ENCODE assay signal across 16 mouse cellular contexts in genomic region chr7:28902180-28902579, GRCm38 (mm10). TPM values are rescaled to one million over a fixed set of nuclear protein-coding genes. Genes with fewer than 3 reads are reported as not detected.
DNase-seq lines count a peak whose midpoint lies in the region; ATAC-seq and TF ChIP-seq lines count a peak whose summit lies in the region.
"Had no signal": no experiment of that assay in that cellular context is flagged by ENCODE, and none has a peak within 500 bp of the region (broad histone marks: within the 10 kb centered on the region; RNA-seq: fewer than 3 reads in every experiment).

No protein-coding gene starts in this region.

- no peak overlapping the region for H3K4me3 ChIP-seq in heart, embryonic 14.5 days (ENCODE audit: control insufficient read depth in 1 of 2, insufficient read depth in 1 of 2, low read depth in 1 of 2, low read length in 2 of 2)
- no peak overlapping the region for H3K4me3 ChIP-seq in testis, adult 2 months (ENCODE audit: control insufficient read depth, low read depth, low read length)
- H3K4me3 ChIP-seq: forebrain, embryonic 15.5 days; midbrain, embryonic 13.5 days had no signal

- peak; percentile 63 for DNase-seq in adrenal gland, adult 8-10 months
- DNase-seq in adrenal gland, postnatal 25 days: no peak
- no peak for DNase-seq in heart, postnatal 25 days (ENCODE audit: low spot score)
- DNase-seq in testis, postnatal 14 days (ENCODE audit: low spot score): no peak
- DNase-seq in gastrocnemius, adult 8-10 months (ENCODE audit: low spot score in 2 of 2): no peak
- DNase-seq in right cerebral cortex, postnatal 4 days: no peak
- DNase-seq: gastrocnemius, postnatal 14 days; lung, postnatal 4 days; thymus, postnatal 25 days had no signal

- intact Hi-C loops in heart, postnatal 25 days (cut with DNase I): no loop called here

- H3K9me3 ChIP-seq in heart, embryonic 14.5 days (ENCODE audit: control insufficient read depth, low read length): no peaks in the 10 kb centered on the region
- H3K9me3 ChIP-seq: forebrain, embryonic 15.5 days; midbrain, embryonic 13.5 days had no signal

- WGBS in heart, embryonic 14.5 days: 81% methylated on average over 6 of the region's 6 CpGs

- H3K4me2 ChIP-seq in heart, embryonic 14.5 days (ENCODE audit: low read length): no peak overlapping the region
- H3K4me2 ChIP-seq: forebrain, embryonic 15.5 days; midbrain, embryonic 13.5 days had no signal

- TF ChIP-seq POLR2A in testis, adult 2 months (IDR thresholded peaks at IDR 0.05; ENCODE audit: control insufficient read depth, low read depth, low read length): no peak

- peaks cover 100% of the 10 kb centered on the region for H3K36me3 ChIP-seq in heart, embryonic 14.5 days (ENCODE audit: control insufficient read depth, insufficient read depth, low read length)
- H3K36me3 ChIP-seq in testis, adult 2 months (ENCODE audit: control insufficient read depth, insufficient read depth, low read length): peaks cover 4% of the 10 kb centered on the region

- no peak for TF ChIP-seq CTCF in testis, adult 2 months (IDR thresholded peaks at IDR 0.05; ENCODE audit: control insufficient read depth, insufficient read depth, insufficient replicate concordance, low read depth, low read length)

- H3K9ac ChIP-seq in heart, embryonic 14.5 days (ENCODE audit: low read length): peak overlapping the region; percentile 59
- H3K9ac ChIP-seq: forebrain, embryonic 15.5 days; midbrain, embryonic 13.5 days had no signal

- H3K27me3 ChIP-seq in heart, embryonic 14.5 days (ENCODE audit: control insufficient read depth, insufficient read depth, low read length): no peaks in the 10 kb centered on the region
- H3K27me3 ChIP-seq in testis, adult 2 months (ENCODE audit: control insufficient read depth, insufficient read depth, low read length): no peaks in the 10 kb centered on the region
- H3K27me3 ChIP-seq: forebrain, embryonic 15.5 days; midbrain, embryonic 13.5 days; Patski had no signal

- H3K27ac ChIP-seq in heart, embryonic 14.5 days (replicated peaks in 1 of 2; ENCODE audit: control insufficient read depth in 1 of 2, insufficient read depth in 1 of 2, low read depth in 2 of 2, low read length in 2 of 2): peak overlapping the region; percentile 81 to 91; a peak in 3 of 4 replicates
- H3K27ac ChIP-seq in testis, adult 2 months (ENCODE audit: control insufficient read depth, insufficient read depth, low read depth, low read length): 0 out of 2 replicates have a peak overlapping the region, but pooled peaks have one; percentile 18
- H3K27ac ChIP-seq: forebrain, embryonic 15.5 days; midbrain, embryonic 13.5 days had no signal

- ATAC-seq in heart, embryonic 14.5 days (ENCODE audit: insufficient number of reproducible peaks, insufficient read depth, low FRiP score, low read depth): no peak
- ATAC-seq: forebrain, embryonic 15.5 days; midbrain, embryonic 13.5 days; Patski had no signal

- H3K4me1 ChIP-seq in heart, embryonic 14.5 days (ENCODE audit: control insufficient read depth in 2 of 2, insufficient read depth in 2 of 2, low read length in 2 of 2): peaks cover 15 to 38% of the 10 kb centered on the region in 2 experiments
- H3K4me1 ChIP-seq in testis, adult 2 months (ENCODE audit: control insufficient read depth, insufficient read depth, low read length): no peaks in the 10 kb centered on the region; the same call in 1 of the 2 replicates
- H3K4me1 ChIP-seq: forebrain, embryonic 15.5 days; midbrain, embryonic 13.5 days had no signal

RNA-seq across cellular contexts. Expression of gene Capn12, which starts 21.0 kb away (rescaled TPM):
- total RNA-seq in adrenal gland, adult 8-10 months (2022): under 1 TPM in 3 of 4 experiments, not detected in 1; 0.12 to 0.16 (median 0.15) TPM
- 0.21 TPM in 1 of 2 replicates, not detected in the other for total RNA-seq in adrenal gland, postnatal 25 days (2021)
- polyA plus RNA-seq in heart, embryonic 14.5 days (2014; fragmentation: Nextera tagmentation; extraction: Ambion mirVana): 0.27 and 0.46 TPM in 2 replicates
- total RNA-seq in heart, postnatal 25 days (2021): under 1 TPM; 0.08 to 0.22 TPM
- 0.14 and 0.17 TPM in 2 replicates for polyA plus RNA-seq in testis, adult 2 months (2012; rRNA removed)
- total RNA-seq in gastrocnemius, adult 8-10 months (2022): under 1 TPM in 1 of 4 experiments, not detected in 3; 0.11 TPM

RNA-seq across cellular contexts. Expression of gene Lgals7, which starts 38.5 kb away (rescaled TPM):
- 1 to 10 TPM in 1 of 4 experiments, not detected in 3; 1.2 TPM for total RNA-seq in adrenal gland, adult 8-10 months (2022)
- total RNA-seq in adrenal gland, postnatal 25 days (2021): not detected in 2 replicates
- polyA plus RNA-seq in heart, embryonic 14.5 days (2014; fragmentation: Nextera tagmentation; extraction: Ambion mirVana): 1.3 and 2.6 TPM in 2 replicates
- 1 to 10 TPM; 1.8 to 1.9 TPM for total RNA-seq in heart, postnatal 25 days (2021)
- polyA plus RNA-seq in testis, adult 2 months (2012; rRNA removed): 1.4 and 1.7 TPM in 2 replicates
- not detected for total RNA-seq in gastrocnemius, adult 8-10 months (2022)
- total RNA-seq: gastrocnemius, postnatal 14 days; layer of hippocampus, adult 8-10 months had no signal
- polyA plus RNA-seq: small intestine, adult 2 months had no signal

RNA-seq across cellular contexts. Expression of gene Actn4, which starts 60.0 kb away (rescaled TPM):
- 100 to 1,000 TPM; 184 to 285 (median 233) TPM for total RNA-seq in adrenal gland, adult 8-10 months (2022)
- total RNA-seq in adrenal gland, postnatal 25 days (2021): 204 and 206 TPM in 2 replicates
- 221 and 228 TPM in 2 replicates for polyA plus RNA-seq in heart, embryonic 14.5 days (2014; fragmentation: Nextera tagmentation; extraction: Ambion mirVana)
- 100 to 1,000 TPM in 1 of 2 experiments, 10 to 100 TPM in 1; 77.0 to 101 TPM for total RNA-seq in heart, postnatal 25 days (2021)
- polyA plus RNA-seq in testis, adult 2 months (2012; rRNA removed): 73.9 and 77.5 TPM in 2 replicates
- total RNA-seq in gastrocnemius, adult 8-10 months (2022): 10 to 100 TPM; 21.3 to 36.9 (median 28.2) TPM
